17 mouse cellular contexts compared by ENCODE assay signal in genomic region chr12:70867780-70868179, GRCm38 (mm10). TPM values are rescaled to one million over a fixed set of nuclear protein-coding genes. Genes with fewer than 3 reads are reported as not detected.
DNase-seq lines count a peak whose midpoint lies in the region; ATAC-seq and TF ChIP-seq lines count a peak whose summit lies in the region.
"Had no signal": no experiment of that assay in that cellular context is flagged by ENCODE, and none has a peak within 500 bp of the region (broad histone marks: within the 10 kb centered on the region; RNA-seq: fewer than 3 reads in every experiment).

No protein-coding gene starts in this region.

- peak; percentile 77 for DNase-seq in heart, adult 11 months
- DNase-seq in heart, adult 9 months (ENCODE audit: low spot score in 2 of 2) = no peak
- DNase-seq in hindbrain, postnatal 0 days (ENCODE audit: low spot score) = no peak
- DNase-seq in hindbrain, embryonic 14.5 days (ENCODE audit: low spot score) = no peak
- peak; percentile 20 for DNase-seq in midbrain, embryonic 14.5 days
- no peak for DNase-seq in spleen, postnatal 14 days (ENCODE audit: low spot score in 2 of 2)
- DNase-seq: cerebellum, adult 11-12 months; gastrocnemius, postnatal 14 days; kidney, adult 18-20 months; kidney, postnatal 14 days; layer of hippocampus, adult 9-11 months had no signal

- no peak for TF ChIP-seq CTCF in hindbrain, postnatal 0 days (IDR thresholded peaks at IDR 0.05; ENCODE audit: low read depth)

- no peak overlapping the region for H3K9ac ChIP-seq in hindbrain, postnatal 0 days (replicated peaks; ENCODE audit: low read length)
- no peak overlapping the region for H3K9ac ChIP-seq in hindbrain, embryonic 14.5 days
- no peak overlapping the region for H3K9ac ChIP-seq in midbrain, embryonic 14.5 days (replicated peaks; ENCODE audit: low read length)
- no peak overlapping the region for H3K9ac ChIP-seq in midbrain, embryonic 15.5 days
- no peak overlapping the region for H3K9ac ChIP-seq in limb, embryonic 15.5 days
- H3K9ac ChIP-seq: embryonic facial prominence, embryonic 12.5 days; liver, embryonic 12.5 days had no signal

- H3K27me3 ChIP-seq in hindbrain, postnatal 0 days (ENCODE audit: insufficient read depth, low read length) = no peaks in the 10 kb centered on the region
- H3K27me3 ChIP-seq in hindbrain, embryonic 14.5 days (ENCODE audit: control insufficient read depth, insufficient read depth, low read length) = no peaks in the 10 kb centered on the region
- no peaks in the 10 kb centered on the region for H3K27me3 ChIP-seq in midbrain, embryonic 14.5 days (ENCODE audit: control insufficient read depth, insufficient read depth, low read length)
- H3K27me3 ChIP-seq in midbrain, embryonic 15.5 days (replicated peaks) = no peaks in the 10 kb centered on the region
- H3K27me3 ChIP-seq in limb, embryonic 15.5 days = no peaks in the 10 kb centered on the region
- H3K27me3 ChIP-seq: embryonic facial prominence, embryonic 12.5 days; liver, embryonic 12.5 days had no signal

- H3K4me3 ChIP-seq in hindbrain, postnatal 0 days (ENCODE audit: low read length) = no peak overlapping the region
- no peak overlapping the region for H3K4me3 ChIP-seq in hindbrain, embryonic 14.5 days (replicated peaks; ENCODE audit: low read length)
- no peak overlapping the region for H3K4me3 ChIP-seq in midbrain, embryonic 14.5 days (replicated peaks; ENCODE audit: low read depth, low read length)
- H3K4me3 ChIP-seq in midbrain, embryonic 15.5 days = no peak overlapping the region
- H3K4me3 ChIP-seq in limb, embryonic 15.5 days = no peak overlapping the region
- H3K4me3 ChIP-seq: embryonic facial prominence, embryonic 12.5 days; forebrain, embryonic 10.5 days; liver, embryonic 12.5 days had no signal

- no peaks in the 10 kb centered on the region for H3K9me3 ChIP-seq in hindbrain, postnatal 0 days (ENCODE audit: low read length)
- no peaks in the 10 kb centered on the region for H3K9me3 ChIP-seq in hindbrain, embryonic 14.5 days (ENCODE audit: control insufficient read depth, low read length)
- H3K9me3 ChIP-seq in midbrain, embryonic 14.5 days (ENCODE audit: control insufficient read depth, low read length) = no peaks in the 10 kb centered on the region
- no peaks in the 10 kb centered on the region for H3K9me3 ChIP-seq in midbrain, embryonic 15.5 days
- no peaks in the 10 kb centered on the region for H3K9me3 ChIP-seq in limb, embryonic 15.5 days
- H3K9me3 ChIP-seq: embryonic facial prominence, embryonic 12.5 days; forebrain, embryonic 10.5 days; liver, embryonic 12.5 days had no signal

- no peak for ATAC-seq in hindbrain, postnatal 0 days
- no peak for ATAC-seq in hindbrain, embryonic 14.5 days (ENCODE audit: low FRiP score)
- ATAC-seq in midbrain, embryonic 14.5 days (ENCODE audit: low FRiP score, low TSS enrichment) = no peak
- ATAC-seq in midbrain, embryonic 15.5 days (replicated peaks) = no peak
- no peak for ATAC-seq in limb, embryonic 15.5 days (ENCODE audit: insufficient number of reproducible peaks, low FRiP score, low TSS enrichment, low read depth)
- ATAC-seq: liver, embryonic 12.5 days; midbrain, embryonic 16.5 days had no signal

- H3K27ac ChIP-seq in hindbrain, postnatal 0 days = peak overlapping the region; percentile 20; the same call in 1 of the 2 replicates
- H3K27ac ChIP-seq in hindbrain, embryonic 14.5 days = no peak overlapping the region
- no peak overlapping the region for H3K27ac ChIP-seq in midbrain, embryonic 14.5 days (replicated peaks; ENCODE audit: low read depth, low read length)
- H3K27ac ChIP-seq in midbrain, embryonic 15.5 days = no peak overlapping the region
- H3K27ac ChIP-seq in limb, embryonic 15.5 days = 0 out of 2 replicates have a peak overlapping the region, but pooled peaks have one; percentile 33
- H3K27ac ChIP-seq: liver, embryonic 12.5 days had no signal

- no peaks in the 10 kb centered on the region for H3K36me3 ChIP-seq in hindbrain, postnatal 0 days (ENCODE audit: insufficient read depth, low read length)
- H3K36me3 ChIP-seq in hindbrain, embryonic 14.5 days (replicated peaks; ENCODE audit: control insufficient read depth, insufficient read depth) = no peaks in the 10 kb centered on the region; the same call in 1 of the 2 replicates
- no peaks in the 10 kb centered on the region for H3K36me3 ChIP-seq in midbrain, embryonic 14.5 days (ENCODE audit: control insufficient read depth, insufficient read depth, low read length)
- no peaks in the 10 kb centered on the region for H3K36me3 ChIP-seq in midbrain, embryonic 15.5 days (replicated peaks)
- H3K36me3 ChIP-seq in limb, embryonic 15.5 days = peaks cover 8% of the 10 kb centered on the region

- WGBS in hindbrain, postnatal 0 days = 49% methylated on average over 3 of the region's 3 CpGs
- 63% methylated on average over 3 of the region's 3 CpGs for WGBS in hindbrain, embryonic 14.5 days
- 35% methylated on average over 3 of the region's 3 CpGs for WGBS in midbrain, embryonic 14.5 days
- 27% methylated on average over 3 of the region's 3 CpGs for WGBS in midbrain, embryonic 15.5 days
- 41% methylated on average over 3 of the region's 3 CpGs for WGBS in limb, embryonic 15.5 days

- no peaks in the 10 kb centered on the region for H3K4me1 ChIP-seq in hindbrain, postnatal 0 days (ENCODE audit: insufficient read depth, low read length)
- no peaks in the 10 kb centered on the region for H3K4me1 ChIP-seq in hindbrain, embryonic 14.5 days (replicated peaks; ENCODE audit: control insufficient read depth, insufficient read depth, low read length)
- 0 out of 2 replicates have a peak, but pooled peaks cover 8% of the 10 kb centered on the region for H3K4me1 ChIP-seq in midbrain, embryonic 14.5 days (ENCODE audit: control insufficient read depth, insufficient read depth, low read length)
- H3K4me1 ChIP-seq in midbrain, embryonic 15.5 days = peaks cover 5% of the 10 kb centered on the region; the same call in 1 of the 2 replicates
- H3K4me1 ChIP-seq in limb, embryonic 15.5 days = peaks cover 36% of the 10 kb centered on the region
- H3K4me1 ChIP-seq: liver, embryonic 12.5 days had no signal

- H3K4me2 ChIP-seq in hindbrain, postnatal 0 days (ENCODE audit: low read depth, low read length) = no peak overlapping the region
- no peak overlapping the region for H3K4me2 ChIP-seq in hindbrain, embryonic 14.5 days (replicated peaks)
- no peak overlapping the region for H3K4me2 ChIP-seq in midbrain, embryonic 14.5 days (ENCODE audit: low read length)
- no peak overlapping the region for H3K4me2 ChIP-seq in midbrain, embryonic 15.5 days
- H3K4me2 ChIP-seq in limb, embryonic 15.5 days = no peak overlapping the region
- H3K4me2 ChIP-seq: embryonic facial prominence, embryonic 12.5 days; liver, embryonic 12.5 days had no signal

RNA-seq across cellular contexts. Expression of gene Frmd6, which starts 42.5 kb away (rescaled TPM):
- total RNA-seq in hindbrain, postnatal 0 days (2014; rRNA removed) = 7.0 and 7.9 TPM in 2 replicates
- 5.8 and 6.5 TPM in 2 replicates for polyA plus RNA-seq in hindbrain, postnatal 0 days (2015; fragmentation: Nextera tagmentation; extraction: Ambion mirVana)
- 9.5 and 10.6 TPM in 2 replicates for polyA plus RNA-seq in hindbrain, embryonic 14.5 days (2014; fragmentation: Nextera tagmentation; extraction: Ambion mirVana)
- polyA plus RNA-seq in midbrain, embryonic 14.5 days (2014; fragmentation: Nextera tagmentation; extraction: Ambion mirVana) = 5.9 and 11.0 TPM in 2 replicates
- polyA plus RNA-seq in midbrain, embryonic 15.5 days (2015; fragmentation: Nextera tagmentation; extraction: Ambion mirVana) = 9.2 and 9.7 TPM in 2 replicates
- polyA plus RNA-seq in limb, embryonic 15.5 days (2015; fragmentation: Nextera tagmentation; extraction: Ambion mirVana) = 70.7 and 71.1 TPM in 2 replicates

Comparison
In these comparisons a context has a peak if more than half of its experiments do, and no peak if none do; other contexts are left out.
1. DNase-seq: peak in heart, adult 11 months (single experiment) and midbrain, embryonic 14.5 days (single experiment); none in heart, adult 9 months (0 of 2), hindbrain, postnatal 0 days (single experiment), hindbrain, embryonic 14.5 days (single experiment) and spleen, postnatal 14 days (0 of 2).
2. H3K27ac ChIP-seq: peak in hindbrain, postnatal 0 days (single experiment) and limb, embryonic 15.5 days (single experiment); none in hindbrain, embryonic 14.5 days (single experiment), midbrain, embryonic 14.5 days (single experiment) and midbrain, embryonic 15.5 days (single experiment).